Mouse (Mus musculus): ENCODE data around the gene Prkg1.

GRCm38 (mm10) chr19:30842640-30843039 is 922.2 kb downstream of the Prkg1 start:
- no peak for TF ChIP-seq CTCF (IDR thresholded peaks at IDR 0.05; ENCODE audit: control insufficient read depth, insufficient read depth, low read length)
- TF ChIP-seq POLR2A (IDR thresholded peaks at IDR 0.05; ENCODE audit: borderline replicate concordance, control insufficient read depth, low read depth, low read length) = no peak

Measured in bone marrow, adult 2 months (tissue).